Comparison of ENCODE assay signal across 10 mouse cellular contexts in the genomic region with DNA sequence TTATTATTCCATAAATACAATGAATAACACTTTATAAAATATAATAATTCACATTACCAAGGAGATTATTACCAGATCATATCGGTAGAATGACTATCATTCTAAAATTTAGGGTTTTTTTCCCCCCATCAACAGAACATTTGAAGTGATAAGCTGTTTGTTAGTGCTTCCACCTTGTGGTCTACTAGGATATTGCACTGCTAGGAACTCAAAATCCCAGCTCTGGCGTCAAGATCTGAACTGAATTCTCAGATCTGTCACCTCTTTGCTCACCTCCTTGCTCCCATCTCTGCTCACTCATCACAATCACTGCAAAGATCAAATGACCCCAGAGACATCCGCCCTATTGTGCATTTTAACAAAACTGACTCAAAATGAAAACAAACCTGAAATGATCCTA. TPM values are rescaled to one million over a fixed set of nuclear protein-coding genes. Genes with fewer than 3 reads are reported as not detected.
DNase-seq lines count a peak whose midpoint lies in the region; ATAC-seq and TF ChIP-seq lines count a peak whose summit lies in the region.
"Had no signal": no experiment of that assay in that cellular context is flagged by ENCODE, and none has a peak within 500 bp of the region (broad histone marks: within the 10 kb centered on the region; RNA-seq: fewer than 3 reads in every experiment).

No protein-coding gene starts in this region.

- peak; percentile 80 for TF ChIP-seq CTCF in hindbrain, postnatal 0 days (IDR thresholded peaks at IDR 0.05; ENCODE audit: low read depth)

- peaks cover 10% of the 10 kb centered on the region; the same call in 1 of the 2 replicates for H3K36me3 ChIP-seq in hindbrain, postnatal 0 days (ENCODE audit: insufficient read depth, low read length)
- H3K36me3 ChIP-seq in hindbrain, embryonic 16.5 days (ENCODE audit: control insufficient read depth, insufficient read depth, low read length): 0 out of 2 replicates have a peak, but pooled peaks cover 3% of the 10 kb centered on the region
- no peaks in the 10 kb centered on the region for H3K36me3 ChIP-seq in forebrain, embryonic 16.5 days (ENCODE audit: control insufficient read depth, insufficient read depth)

- no peak overlapping the region for H3K27ac ChIP-seq in hindbrain, postnatal 0 days
- no peak overlapping the region for H3K27ac ChIP-seq in hindbrain, embryonic 16.5 days (ENCODE audit: low read depth, low read length)
- no peak overlapping the region for H3K27ac ChIP-seq in forebrain, embryonic 16.5 days (ENCODE audit: low read length)
- H3K27ac ChIP-seq: liver, embryonic 13.5 days had no signal

- H3K4me1 ChIP-seq in hindbrain, postnatal 0 days (ENCODE audit: insufficient read depth, low read length): no peaks in the 10 kb centered on the region
- H3K4me1 ChIP-seq in hindbrain, embryonic 16.5 days (ENCODE audit: control insufficient read depth, insufficient read depth, low read depth, low read length): no peaks in the 10 kb centered on the region
- no peaks in the 10 kb centered on the region for H3K4me1 ChIP-seq in forebrain, embryonic 16.5 days (replicated peaks; ENCODE audit: control insufficient read depth, insufficient read depth, low read length)
- H3K4me1 ChIP-seq: liver, embryonic 13.5 days had no signal

- H3K4me2 ChIP-seq in hindbrain, postnatal 0 days (ENCODE audit: low read depth, low read length): no peak overlapping the region
- no peak overlapping the region for H3K4me2 ChIP-seq in hindbrain, embryonic 16.5 days (ENCODE audit: low read length)
- no peak overlapping the region for H3K4me2 ChIP-seq in forebrain, embryonic 16.5 days (ENCODE audit: low read length)
- H3K4me2 ChIP-seq: liver, embryonic 13.5 days had no signal

- 20% methylated on average over 3 of the region's 3 CpGs for WGBS in hindbrain, postnatal 0 days
- WGBS in hindbrain, embryonic 16.5 days: 25% methylated on average over 3 of the region's 3 CpGs
- WGBS in forebrain, embryonic 16.5 days: 25% methylated on average over 3 of the region's 3 CpGs

- no peak for ATAC-seq in hindbrain, postnatal 0 days
- no peak for ATAC-seq in hindbrain, embryonic 16.5 days
- ATAC-seq in erythroblast, adult 5-6 weeks (replicated peaks; ENCODE audit: low FRiP score, poor library complexity, severe bottlenecking): peak; percentile 82
- no peak for ATAC-seq in forebrain, embryonic 16.5 days

- no peak overlapping the region for H3K4me3 ChIP-seq in hindbrain, postnatal 0 days (ENCODE audit: low read length)
- H3K4me3 ChIP-seq in hindbrain, embryonic 16.5 days (ENCODE audit: low read length): no peak overlapping the region
- H3K4me3 ChIP-seq in forebrain, embryonic 16.5 days (replicated peaks; ENCODE audit: low read length): no peak overlapping the region
- H3K4me3 ChIP-seq: liver, embryonic 13.5 days had no signal

- no peaks in the 10 kb centered on the region for H3K9me3 ChIP-seq in hindbrain, postnatal 0 days (ENCODE audit: low read length)
- no peaks in the 10 kb centered on the region for H3K9me3 ChIP-seq in hindbrain, embryonic 16.5 days (ENCODE audit: control insufficient read depth, low read length)
- H3K9me3 ChIP-seq in forebrain, embryonic 16.5 days (ENCODE audit: control insufficient read depth, low read length): no peaks in the 10 kb centered on the region
- H3K9me3 ChIP-seq: liver, embryonic 13.5 days had no signal

- no peak overlapping the region for H3K9ac ChIP-seq in hindbrain, postnatal 0 days (replicated peaks; ENCODE audit: low read length)
- H3K9ac ChIP-seq in hindbrain, embryonic 16.5 days (ENCODE audit: low read depth, low read length): no peak overlapping the region
- H3K9ac ChIP-seq in forebrain, embryonic 16.5 days (replicated peaks; ENCODE audit: low read depth, low read length): no peak overlapping the region
- H3K9ac ChIP-seq: liver, embryonic 13.5 days had no signal

- peak; percentile 74 for DNase-seq in hindbrain, postnatal 0 days (ENCODE audit: low spot score)
- peak; percentile 66 for DNase-seq in 416B (ENCODE audit: low read depth)
- DNase-seq in Muller cell, postnatal 12 days (ENCODE audit: inconsistent ontology term): peak; percentile 9
- no peak for DNase-seq in ovary, postnatal 10 days (ENCODE audit: low spot score)
- no peak for DNase-seq in adrenal gland, postnatal 25 days
- DNase-seq: heart, postnatal 14 days; liver, embryonic 13.5 days had no signal

- no peaks in the 10 kb centered on the region for H3K27me3 ChIP-seq in hindbrain, postnatal 0 days (ENCODE audit: insufficient read depth, low read length)
- H3K27me3 ChIP-seq in hindbrain, embryonic 16.5 days (replicated peaks; ENCODE audit: control insufficient read depth, insufficient read depth, low read length): no peaks in the 10 kb centered on the region
- H3K27me3 ChIP-seq in forebrain, embryonic 16.5 days (replicated peaks; ENCODE audit: control insufficient read depth, insufficient read depth, low read length): no peaks in the 10 kb centered on the region
- H3K27me3 ChIP-seq: liver, embryonic 13.5 days had no signal

RNA-seq across cellular contexts. Expression of gene Samhd1, which starts 18.1 kb away (rescaled TPM):
- total RNA-seq in hindbrain, postnatal 0 days (2014; rRNA removed): 11.5 and 12.7 TPM in 2 replicates
- polyA plus RNA-seq in hindbrain, postnatal 0 days (2015; fragmentation: Nextera tagmentation; extraction: Ambion mirVana): 10.9 and 11.9 TPM in 2 replicates
- polyA plus RNA-seq in hindbrain, embryonic 16.5 days (2015; fragmentation: Nextera tagmentation; extraction: Ambion mirVana): 9.5 and 11.1 TPM in 2 replicates
- total RNA-seq in erythroblast, adult 5-6 weeks (2015; ENCODE audit: low replicate concordance): 69.9 and 105 TPM in 2 replicates
- total RNA-seq in erythroblast, adult 5-6 weeks (2017; ENCODE audit: low replicate concordance): 81.6 and 89.4 TPM in 2 replicates
- total RNA-seq in adrenal gland, postnatal 25 days (2021): 18.0 and 26.1 TPM in 2 replicates
- polyA plus RNA-seq in forebrain, embryonic 16.5 days (2015; fragmentation: Nextera tagmentation; extraction: Ambion mirVana): 10.2 and 11.0 TPM in 2 replicates

RNA-seq across cellular contexts. Expression of gene Tldc2, which starts 30.1 kb away (rescaled TPM):
- total RNA-seq in hindbrain, postnatal 0 days (2014; rRNA removed): not detected in 2 replicates
- 0.43 TPM in 1 of 2 replicates, not detected in the other for polyA plus RNA-seq in hindbrain, postnatal 0 days (2015; fragmentation: Nextera tagmentation; extraction: Ambion mirVana)
- polyA plus RNA-seq in hindbrain, embryonic 16.5 days (2015; fragmentation: Nextera tagmentation; extraction: Ambion mirVana): not detected in 2 replicates
- total RNA-seq in erythroblast, adult 5-6 weeks (2015; ENCODE audit: low replicate concordance): not detected in 2 replicates
- total RNA-seq in erythroblast, adult 5-6 weeks (2017; ENCODE audit: low replicate concordance): not detected in 2 replicates
- not detected in 2 replicates for total RNA-seq in adrenal gland, postnatal 25 days (2021)
- not detected in 2 replicates for polyA plus RNA-seq in forebrain, embryonic 16.5 days (2015; fragmentation: Nextera tagmentation; extraction: Ambion mirVana)
- total RNA-seq: heart, postnatal 14 days had no signal
- polyA plus RNA-seq: liver, embryonic 13.5 days had no signal

RNA-seq across cellular contexts. Expression of gene Soga1, which starts 37.9 kb away (rescaled TPM):
- total RNA-seq in hindbrain, postnatal 0 days (2014; rRNA removed): 120 and 151 TPM in 2 replicates
- 3.5 and 3.6 TPM in 2 replicates for polyA plus RNA-seq in hindbrain, postnatal 0 days (2015; fragmentation: Nextera tagmentation; extraction: Ambion mirVana)
- polyA plus RNA-seq in hindbrain, embryonic 16.5 days (2015; fragmentation: Nextera tagmentation; extraction: Ambion mirVana): 4.4 and 4.6 TPM in 2 replicates
- 0.21 and 1.3 TPM in 2 replicates for total RNA-seq in erythroblast, adult 5-6 weeks (2015; ENCODE audit: low replicate concordance)
- 0.56 and 1.1 TPM in 2 replicates for total RNA-seq in erythroblast, adult 5-6 weeks (2017; ENCODE audit: low replicate concordance)
- 45.8 and 49.1 TPM in 2 replicates for total RNA-seq in adrenal gland, postnatal 25 days (2021)
- polyA plus RNA-seq in forebrain, embryonic 16.5 days (2015; fragmentation: Nextera tagmentation; extraction: Ambion mirVana): 4.7 and 5.8 TPM in 2 replicates

Comparison
In these comparisons a context has a peak if more than half of its experiments do, and no peak if none do; other contexts are left out.
1. DNase-seq: peak in hindbrain, postnatal 0 days (single experiment), 416B (single experiment) and Muller cell, postnatal 12 days (single experiment); none in ovary, postnatal 10 days (single experiment) and adrenal gland, postnatal 25 days (single experiment).
2. RNA of gene Soga1, which starts 37.9 kb away (total RNA-seq): 120 to 151 TPM in hindbrain, postnatal 0 days and 45.8 to 49.1 TPM in adrenal gland, postnatal 25 days; 0.21 to 1.3 TPM in erythroblast, adult 5-6 weeks; every median in the first group is over 10 times any median in the second.